Mouse (Mus musculus): ENCODE measurements around the gene Cps1. TPM values are rescaled to one million over a fixed set of nuclear protein-coding genes. Genes with fewer than 3 reads are reported as not detected.

Cps1 gene
- total RNA-seq, 2 experiments from 2014 or later, result 0.05 TPM

DNA sequence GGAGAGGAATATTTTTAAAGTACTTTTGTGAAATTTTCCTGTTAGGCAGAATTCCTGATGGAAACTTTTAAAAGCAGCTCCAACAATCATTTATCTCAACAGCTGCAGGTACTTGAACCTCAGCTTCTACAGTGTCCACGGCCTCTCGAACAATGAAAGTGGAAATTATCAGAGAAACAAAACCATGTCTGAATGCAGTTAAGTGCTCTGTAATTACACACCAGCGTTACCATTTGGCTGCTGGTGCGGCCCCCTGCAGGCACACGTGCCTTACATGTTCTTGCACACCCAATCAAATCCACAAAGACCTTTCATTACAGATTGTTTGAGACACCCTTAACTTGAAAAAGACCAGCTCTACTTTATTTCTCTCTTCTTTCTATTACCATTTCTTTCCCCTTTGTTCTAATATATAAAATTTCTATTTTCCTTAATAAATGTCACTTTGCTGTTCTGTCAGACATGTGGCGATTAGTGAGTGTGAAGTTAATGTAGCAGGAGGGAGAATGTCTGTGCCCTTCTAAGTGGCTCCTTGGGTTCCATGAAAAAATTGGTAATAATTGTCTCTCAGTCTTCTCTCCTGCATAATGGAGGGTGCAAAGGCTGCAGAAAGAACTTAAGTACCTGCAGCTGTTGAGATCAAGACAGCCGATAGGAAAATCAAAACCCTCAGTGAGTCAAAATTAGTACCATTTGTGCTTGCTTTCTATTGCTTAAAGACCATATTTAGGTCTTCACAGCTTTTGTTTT lies 112.8 kb downstream of the Cps1 start:
- DNase-seq, result no peak

DNA sequence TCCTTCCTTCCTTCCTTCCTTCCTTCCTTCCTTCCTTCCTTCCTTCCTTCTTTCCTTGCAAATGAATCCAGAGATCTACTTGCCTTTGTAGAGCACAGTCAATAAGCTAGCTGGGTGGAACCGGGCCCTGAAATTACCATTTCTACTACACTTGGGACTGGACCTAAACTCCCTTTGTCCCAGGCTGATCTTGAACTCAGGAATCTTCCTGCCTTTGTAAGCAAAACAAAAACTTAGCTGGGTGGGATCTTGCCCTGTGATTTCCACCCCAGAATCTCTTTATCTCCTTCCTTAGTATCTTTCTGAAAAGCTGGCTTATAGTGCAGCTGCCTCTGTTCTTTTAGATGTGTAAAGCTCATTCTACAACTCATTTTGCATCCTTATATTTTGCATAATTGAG lies 115.6 kb downstream of the Cps1 start:
- no peak for DNase-seq

DNA sequence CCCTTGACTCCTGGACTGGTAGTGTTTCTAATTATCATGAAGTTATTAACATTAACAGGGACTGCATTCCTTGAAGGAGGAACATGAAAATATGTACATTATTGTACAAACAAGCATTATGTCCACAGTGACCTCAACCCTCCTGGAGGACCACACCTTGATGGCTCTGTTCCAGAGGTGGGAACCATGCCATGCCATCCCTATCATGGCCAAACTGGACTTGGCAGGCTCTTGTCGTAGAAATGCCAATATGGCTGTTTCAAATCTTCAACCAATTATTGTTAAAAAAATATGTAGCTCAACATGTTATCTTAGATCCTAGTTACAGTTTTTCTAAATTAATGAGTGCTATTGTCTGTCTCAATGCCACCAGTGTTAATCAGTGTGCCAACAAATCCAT lies 116.1 kb downstream of the Cps1 start:
- no peak for DNase-seq

DNA sequence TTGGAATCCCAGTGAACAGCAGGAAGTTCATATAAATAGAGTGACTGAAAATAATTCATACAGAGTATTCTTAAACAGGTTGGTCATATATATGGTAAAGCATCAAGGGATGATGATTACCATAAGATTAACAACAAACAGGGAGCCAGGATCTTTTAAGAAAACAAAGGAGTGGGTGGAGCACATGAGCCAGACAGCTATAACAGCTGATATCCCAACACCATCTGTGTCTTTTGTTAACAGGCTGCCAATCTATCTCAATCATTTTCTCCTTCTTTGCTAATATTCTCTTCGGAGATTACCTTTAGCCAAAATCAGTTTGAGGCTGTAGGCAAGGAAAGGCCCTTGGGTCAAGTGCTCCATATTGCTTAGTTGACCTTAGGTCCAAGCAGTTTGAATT lies 142.4 kb downstream of the Cps1 start:
- no peak for DNase-seq

DNA sequence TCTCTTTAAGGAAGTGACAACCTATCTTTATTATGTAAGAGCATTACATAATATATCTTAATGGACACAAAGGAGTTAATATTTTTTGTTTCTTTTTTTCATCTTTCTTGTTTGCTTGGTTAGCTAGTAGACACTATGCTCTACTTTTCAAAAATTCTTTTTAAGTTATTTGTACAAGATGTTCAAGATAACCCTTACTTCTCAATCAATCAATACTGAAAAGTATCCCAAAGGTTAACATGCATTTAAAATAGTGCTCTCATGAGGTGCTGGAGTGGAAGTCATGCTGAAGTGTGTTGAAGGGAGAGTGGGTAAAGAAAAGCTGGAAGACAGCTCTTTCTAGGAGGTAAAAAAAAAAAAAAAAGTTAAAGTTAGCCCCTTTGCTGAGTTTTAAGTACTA lies 145.1 kb downstream of the Cps1 start:
- DNase-seq, result no peak

DNA sequence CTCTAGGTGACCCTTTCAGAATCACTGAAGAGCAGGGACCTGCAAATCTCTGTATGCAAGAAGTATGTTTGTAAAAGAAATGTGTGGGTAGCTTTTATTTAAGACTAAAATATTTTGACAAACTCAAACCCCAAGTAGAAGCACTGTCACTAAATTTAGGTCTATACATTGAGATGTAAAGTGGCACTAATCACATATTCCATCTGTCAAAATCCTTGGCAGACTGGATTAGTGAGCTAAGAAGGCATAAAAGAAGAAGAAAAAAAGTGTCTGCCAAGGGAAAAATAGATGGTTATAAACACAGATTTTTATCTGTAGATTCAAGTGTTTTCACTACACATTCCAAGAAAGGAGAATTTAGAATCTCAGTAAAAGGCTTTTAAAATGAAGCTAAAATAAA lies 145.6 kb downstream of the Cps1 start:
- no peak for DNase-seq

DNA sequence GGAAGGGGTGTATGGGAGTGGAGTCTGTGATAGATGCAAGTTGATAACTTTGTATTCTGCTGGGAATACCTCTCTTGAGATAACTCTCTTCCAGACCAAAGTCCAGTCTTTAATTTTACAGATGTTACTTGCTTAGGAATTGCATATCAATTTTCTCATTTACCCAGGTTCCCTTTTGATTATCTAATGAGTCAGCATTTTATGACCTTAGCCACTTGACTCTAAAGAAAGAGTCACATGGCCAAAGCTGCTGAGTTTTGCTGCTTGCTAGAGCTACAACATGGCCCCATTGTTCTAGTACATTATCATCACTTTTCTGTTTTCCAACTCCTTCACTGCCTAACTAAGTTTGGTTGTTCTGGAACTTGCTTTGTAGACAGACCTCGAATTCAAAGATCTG lies 153.4 kb downstream of the Cps1 start:
- no peak for DNase-seq

Other genes with a start within 250 kb of the Cps1 start
- gene Myl1, start 177.6 kb upstream of the Cps1 start, total RNA-seq (2021), result 10 to 100 TPM; 23.8 to 29.1 TPM
- gene Lancl1, start 84.2 kb upstream of the Cps1 start, total RNA-seq (2021), result 10 to 100 TPM; 34.3 to 37.1 TPM